Mouse (Mus musculus) kidney, embryonic 16.5 days (tissue): ENCODE measurements around the gene Rnd2. TPM values are rescaled to one million over a fixed set of nuclear protein-coding genes. Genes with fewer than 3 reads are reported as not detected.
"Not testable (repeated sequence)": the region's sequence is repeated elsewhere in the genome, so short reads cannot be mapped to it uniquely, and the experiment has no call there.

Source experiments
- ATAC-seq: fragments of 200-750 bp; cut with Nextera tagmentation; 2 replicates; pipeline ENCODE4 v1.8.0; 2017; ENCODE audit warnings: moderate TSS enrichment; ENCODE audit not compliant: low FRiP score, low TSS enrichment
- H3K27ac ChIP-seq: fragments of 300-500 bp; sonication (generic); 2 replicates; pipeline ENCODE4 v1.5.1; 2014; ENCODE audit warnings: low read length
- H3K27me3 ChIP-seq: fragments of 300-500 bp; sonication (generic); 2 replicates; pipeline ENCODE4 v1.6.1; 2014; ENCODE audit warnings: low read length, control low read depth, mixed read lengths; ENCODE audit not compliant: insufficient read depth
- H3K36me3 ChIP-seq: fragments of 300-500 bp; sonication (generic); 2 replicates; pipeline ENCODE4 v1.6.1; 2014; ENCODE audit warnings: low read length, control low read depth, mixed read lengths; ENCODE audit not compliant: insufficient read depth
- H3K4me1 ChIP-seq: fragments of 300-500 bp; sonication (generic); 2 replicates; pipeline ENCODE4 v1.6.1; 2014; ENCODE audit warnings: low read length, control low read depth, mixed read lengths; ENCODE audit not compliant: insufficient read depth
- H3K4me2 ChIP-seq: fragments of 300-500 bp; sonication (generic); replicated peaks from 2 replicates; pipeline ENCODE4 v1.6.1; 2014; ENCODE audit warnings: low read depth, low read length
- H3K4me3 ChIP-seq: fragments of 300-500 bp; sonication (generic); 2 replicates; pipeline ENCODE4 v1.5.1; 2014; ENCODE audit warnings: mild to moderate bottlenecking, low read length
- H3K9ac ChIP-seq: fragments of 300-500 bp; sonication (generic); replicated peaks from 2 replicates; pipeline ENCODE4 v1.6.1; 2014; ENCODE audit warnings: low read length
- H3K9me3 ChIP-seq: fragments of 300-500 bp; sonication (generic); 2 replicates; pipeline ENCODE4 v1.6.1; 2016; ENCODE audit warnings: low read length, control low read depth
- WGBS: fragments of 180-500 bp; shearing (Covaris S2); extraction: QIAGEN DNeasy Blood & Tissue Kit; methylation state at CpG from one replicate; pipeline ENCODE4 v1.1.7; 2014; 5-methylcytosine and 5-hydroxymethylcytosine counted together
- polyA plus RNA-seq: library from polyadenylated mRNA; unstranded; fragments of >200 nt; fragmentation: Nextera tagmentation; extraction: Ambion mirVana; gene quantifications from 2 replicates; pipeline ENCODE4 v1.2.1, GENCODE M21; 2015

Rnd2 gene
- polyA plus RNA-seq, 1 experiment from 2014 or later = 10.9 TPM

- H3K4me1 ChIP-seq = peaks cover 48% of the 10 kb centered on the region
- peak; percentile 47 for ATAC-seq
- peak within 1 kb of the TSS; percentile 81 for H3K9ac ChIP-seq
- H3K4me2 ChIP-seq = peak within 1 kb of the TSS; percentile 98
- WGBS = 1% methylated on average over 60 of the region's 60 CpGs
- H3K27me3 ChIP-seq = no peaks in the 10 kb centered on the region
- H3K36me3 ChIP-seq = peaks cover 6% of the 10 kb centered on the region; the same call in 1 of the 2 replicates
- no peaks in the 10 kb centered on the region for H3K9me3 ChIP-seq
- H3K27ac ChIP-seq = peak within 1 kb of the TSS; percentile 84
- peak within 1 kb of the TSS; percentile 84 for H3K4me3 ChIP-seq
Observed at GRCm38 (mm10) chr11:101465869-101466551, 1.2 kb downstream of the Rnd2 start, which contains the start of gene Vat1. Gene Vat1 (minus strand): TSS chr11:101466230.

GRCm38 (mm10) chr11:101466552-101466950, 1.8 kb downstream of the Rnd2 start:
- H3K27ac ChIP-seq, H3K9me3 ChIP-seq, H3K9ac ChIP-seq, ATAC-seq, H3K36me3 ChIP-seq, H3K27me3 ChIP-seq: not testable (repeated sequence)
- Histone ChIP-seq H3K4me3 (peak overlapping the region; percentile 84; the same call in 1 of the 2 replicates), H3K4me1 (peaks cover 48% of the 10 kb centered on the region), H3K4me2 (peak overlapping the region; percentile 95)
- WGBS = 60% methylated on average over 5 of the region's 5 CpGs

GRCm38 (mm10) chr11:101467477-101468262, 2.9 kb downstream of the Rnd2 start:
- under 1% methylated on average over 35 of the region's 54 CpGs for WGBS
- Histone ChIP-seq H3K4me2 (peak overlapping the region; percentile 98), H3K27ac (peak overlapping the region; percentile 58; the same call in 1 of the 2 replicates), H3K27me3 (no peaks in the 10 kb centered on the region), H3K9me3 (no peaks in the 10 kb centered on the region), H3K36me3 (0 out of 2 replicates have a peak, but pooled peaks cover 2% of the 10 kb centered on the region), H3K4me1 (peaks cover 48% of the 10 kb centered on the region), H3K9ac (peak overlapping the region; percentile 69), H3K4me3 (peak overlapping the region; percentile 78)
- ATAC-seq = peak; percentile 50

GRCm38 (mm10) chr11:101468263-101468688, 3.5 kb downstream of the Rnd2 start:
- 0% methylated on average over 28 of the region's 31 CpGs for WGBS
- H3K9me3 ChIP-seq = no peaks in the 10 kb centered on the region
- H3K9ac ChIP-seq = peak overlapping the region; percentile 69
- H3K27me3 ChIP-seq = no peaks in the 10 kb centered on the region
- peak overlapping the region; percentile 6; the same call in 1 of the 2 replicates for H3K27ac ChIP-seq
- peaks cover 42% of the 10 kb centered on the region for H3K4me1 ChIP-seq
- peak overlapping the region; percentile 78 for H3K4me3 ChIP-seq
- peak; percentile 16 for ATAC-seq
- H3K4me2 ChIP-seq = peak overlapping the region; percentile 98
- 0 out of 2 replicates have a peak, but pooled peaks cover 2% of the 10 kb centered on the region for H3K36me3 ChIP-seq

- ATAC-seq = no peak
- Histone ChIP-seq H3K27me3 (no peaks in the 10 kb centered on the region), H3K27ac (no peak overlapping the region), H3K9me3 (no peaks in the 10 kb centered on the region), H3K36me3 (0 out of 2 replicates have a peak, but pooled peaks cover 2% of the 10 kb centered on the region), H3K4me3 (peak overlapping the region; percentile 78), H3K4me1 (peaks cover 38% of the 10 kb centered on the region), H3K9ac (peak overlapping the region; percentile 69), H3K4me2 (peak overlapping the region; percentile 98)
- WGBS = 3% methylated on average over 13 of the region's 13 CpGs
Observed at GRCm38 (mm10) chr11:101468731-101469130, 3.9 kb downstream of the Rnd2 start.

- Histone ChIP-seq H3K4me1 (peaks cover 34% of the 10 kb centered on the region), H3K4me3 (peak overlapping the region; percentile 78), H3K9ac (peak overlapping the region; percentile 69; the same call in 1 of the 2 replicates)
Observed at GRCm38 (mm10) chr11:101469155-101469554, 4.4 kb downstream of the Rnd2 start.

GRCm38 (mm10) chr11:101470206-101470605, 5.4 kb downstream of the Rnd2 start:
- Histone ChIP-seq H3K4me1 (peaks cover 27% of the 10 kb centered on the region), H3K27ac (no peak overlapping the region), H3K27me3 (no peaks in the 10 kb centered on the region), H3K9me3 (no peaks in the 10 kb centered on the region), H3K4me3 (no peak overlapping the region), H3K4me2 (no peak overlapping the region), H3K36me3 (0 out of 2 replicates have a peak, but pooled peaks cover 2% of the 10 kb centered on the region), H3K9ac (0 out of 2 replicates have a peak overlapping the region, but pooled peaks have one; percentile 8)
- WGBS = 55% methylated on average over 7 of the region's 7 CpGs
- no peak for ATAC-seq

More at GRCm38 (mm10) chr11:101469155-101469554, 4.4 kb downstream of the Rnd2 start:
- H3K4me2 ChIP-seq = peak overlapping the region; percentile 98
- H3K36me3 ChIP-seq = 0 out of 2 replicates have a peak, but pooled peaks cover 2% of the 10 kb centered on the region
- ATAC-seq = no peak
- 61% methylated on average over 4 of the region's 4 CpGs for WGBS
- no peak overlapping the region for H3K27ac ChIP-seq
- no peaks in the 10 kb centered on the region for H3K27me3 ChIP-seq
- no peaks in the 10 kb centered on the region for H3K9me3 ChIP-seq

- Histone ChIP-seq H3K9me3 (no peaks in the 10 kb centered on the region), H3K4me2 (no peak overlapping the region), H3K4me3 (no peak overlapping the region), H3K9ac (0 out of 2 replicates have a peak overlapping the region, but pooled peaks have one; percentile 22), H3K27me3 (no peaks in the 10 kb centered on the region), H3K27ac (no peak overlapping the region), H3K36me3 (0 out of 2 replicates have a peak, but pooled peaks cover 2% of the 10 kb centered on the region), H3K4me1 (peaks cover 21% of the 10 kb centered on the region)
- no peak for ATAC-seq
- 38% methylated on average over 3 of the region's 3 CpGs for WGBS
Observed at GRCm38 (mm10) chr11:101471926-101472325, 7.1 kb downstream of the Rnd2 start.

GRCm38 (mm10) chr11:101472336-101472735, 7.5 kb downstream of the Rnd2 start:
- Histone ChIP-seq H3K9ac (no peak overlapping the region), H3K36me3 (0 out of 2 replicates have a peak, but pooled peaks cover 2% of the 10 kb centered on the region), H3K4me2 (no peak overlapping the region), H3K4me3 (no peak overlapping the region), H3K4me1 (peaks cover 17% of the 10 kb centered on the region), H3K27ac (no peak overlapping the region), H3K27me3 (no peaks in the 10 kb centered on the region), H3K9me3 (no peaks in the 10 kb centered on the region)
- no peak for ATAC-seq
- WGBS = 28% methylated on average over 7 of the region's 7 CpGs
